Mouse (Mus musculus): ENCODE results near the gene Syvn1. TPM values are rescaled to one million over a fixed set of nuclear protein-coding genes. Genes with fewer than 3 reads are reported as not detected.

Gene Syvn1
- polyA plus RNA-seq, 1 experiment from 2014 or later = 27.5 TPM

DNA sequence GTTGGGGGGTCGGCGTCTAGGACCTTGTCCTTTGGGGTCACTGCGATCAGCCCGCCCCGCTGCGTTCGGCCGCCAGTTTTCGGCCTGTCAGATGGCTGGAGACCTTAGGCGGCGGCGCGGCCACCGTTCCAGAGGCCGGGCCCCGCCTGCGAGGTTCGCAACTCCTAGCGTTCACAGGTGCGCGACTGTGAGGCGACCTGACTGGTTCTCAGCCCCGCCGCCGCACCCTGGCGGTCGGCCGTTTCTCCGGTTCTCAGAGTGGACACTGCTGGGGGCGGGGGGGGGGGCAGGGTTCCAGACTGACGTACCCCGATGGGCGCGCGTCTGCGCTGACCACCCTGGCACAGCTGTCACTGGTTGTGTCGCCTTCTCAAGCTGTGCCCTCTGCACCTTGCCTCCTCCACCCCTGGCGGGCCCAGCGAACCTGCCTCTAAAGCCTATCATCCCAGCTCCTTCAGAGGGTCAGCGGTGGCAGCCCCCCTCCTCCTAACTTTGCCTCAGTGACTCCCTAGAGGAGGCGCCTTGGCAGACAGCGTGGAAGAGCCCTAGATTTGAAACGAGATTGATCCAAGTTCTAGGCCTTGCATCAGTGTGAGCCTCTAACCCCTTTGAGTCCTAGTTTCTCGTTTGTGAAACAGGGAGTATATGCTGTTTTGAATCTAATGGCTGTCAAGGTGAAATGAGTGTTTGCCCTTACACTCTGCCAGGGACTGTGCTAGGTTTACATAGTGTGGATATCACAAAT is 950 bp downstream of the Syvn1 start:
- H3K27me3 ChIP-seq (ENCODE audit: control insufficient read depth, insufficient read depth, low read length) = no peaks in the 10 kb centered on the region
- peaks cover 13% of the 10 kb centered on the region for H3K4me1 ChIP-seq (ENCODE audit: control insufficient read depth, insufficient read depth, low read length)
- WGBS = 3% methylated on average over 40 of the region's 44 CpGs
- H3K4me2 ChIP-seq (replicated peaks; ENCODE audit: low read depth, low read length) = peak overlapping the region; percentile 84
- peak overlapping the region; percentile 89 for H3K4me3 ChIP-seq (ENCODE audit: low read depth, low read length)
- ATAC-seq (ENCODE audit: insufficient number of reproducible peaks, insufficient read depth, low FRiP score, low read depth) = peak; percentile 15
- H3K9ac ChIP-seq (replicated peaks; ENCODE audit: low read depth, low read length) = peak overlapping the region; percentile 87
- H3K27ac ChIP-seq (ENCODE audit: low read length) = peak overlapping the region; percentile 99
- peaks cover 41% of the 10 kb centered on the region for H3K36me3 ChIP-seq (ENCODE audit: control insufficient read depth, insufficient read depth, low read length)
- H3K9me3 ChIP-seq (ENCODE audit: control insufficient read depth, low read depth, low read length) = no peaks in the 10 kb centered on the region

DNA sequence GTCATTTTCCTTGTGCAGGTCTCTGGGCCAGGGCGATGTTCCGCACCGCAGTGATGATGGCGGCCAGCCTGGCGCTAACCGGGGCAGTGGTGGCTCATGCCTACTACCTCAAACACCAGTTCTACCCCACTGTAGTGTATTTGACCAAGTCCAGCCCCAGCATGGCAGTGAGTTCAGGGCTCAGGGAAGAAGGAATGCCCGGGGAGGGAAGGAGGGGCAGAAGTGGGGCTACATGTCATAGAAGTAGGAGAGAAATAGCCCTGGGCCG is 1.5 kb downstream of the Syvn1 start:
- Histone ChIP-seq H3K27me3 (ENCODE audit: control insufficient read depth, insufficient read depth, low read length) (no peaks in the 10 kb centered on the region), H3K36me3 (ENCODE audit: control insufficient read depth, insufficient read depth, low read length) (peaks cover 46% of the 10 kb centered on the region), H3K9ac (replicated peaks; ENCODE audit: low read depth, low read length) (peak overlapping the region; percentile 87; the same call in 1 of the 2 replicates), H3K4me3 (ENCODE audit: low read depth, low read length) (peak overlapping the region; percentile 89), H3K9me3 (ENCODE audit: control insufficient read depth, low read depth, low read length) (no peaks in the 10 kb centered on the region), H3K27ac (ENCODE audit: low read length) (no peak overlapping the region), H3K4me1 (ENCODE audit: control insufficient read depth, insufficient read depth, low read length) (peaks cover 13% of the 10 kb centered on the region), H3K4me2 (replicated peaks; ENCODE audit: low read depth, low read length) (peak overlapping the region; percentile 84)
- WGBS = 80% methylated on average over 8 of the region's 8 CpGs
- ATAC-seq (ENCODE audit: insufficient number of reproducible peaks, insufficient read depth, low FRiP score, low read depth) = no peak

DNA sequence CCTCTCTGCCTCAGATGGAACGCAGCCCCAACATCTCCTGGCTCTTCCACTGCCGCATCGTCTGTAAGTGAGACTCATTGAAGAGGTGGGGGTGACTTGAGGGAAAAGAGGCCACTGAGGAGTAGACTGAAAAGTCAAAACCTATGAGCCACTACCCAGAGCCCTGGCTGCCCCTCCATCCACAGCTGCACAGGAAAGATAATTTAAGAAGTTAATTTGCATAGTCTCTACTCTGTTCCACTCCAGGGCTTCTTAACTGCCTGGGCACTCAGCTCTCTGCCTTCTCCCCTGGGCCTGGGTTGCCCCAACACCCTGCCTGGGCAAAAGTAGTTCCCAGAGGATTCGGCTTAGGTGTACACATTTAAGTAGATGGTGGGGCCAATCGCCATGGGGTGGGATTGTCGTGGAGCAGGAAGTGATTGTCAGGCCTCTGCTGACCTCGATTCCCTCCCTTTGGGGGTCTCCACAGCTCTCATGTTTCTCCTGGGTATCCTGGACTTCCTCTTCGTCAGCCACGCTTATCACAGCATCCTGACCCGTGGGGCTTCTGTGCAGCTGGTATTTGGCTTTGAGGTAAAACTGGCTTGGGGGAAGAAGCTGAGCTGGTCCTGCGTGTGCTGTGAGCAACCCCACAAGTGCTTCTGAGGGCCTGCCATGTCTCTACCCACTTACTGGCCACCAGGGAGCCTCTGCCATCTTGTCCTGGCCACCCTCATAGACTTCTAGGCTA is 2.5 kb downstream of the Syvn1 start:
- Histone ChIP-seq H3K4me1 (ENCODE audit: control insufficient read depth, insufficient read depth, low read length) (peaks cover 13% of the 10 kb centered on the region), H3K27me3 (ENCODE audit: control insufficient read depth, insufficient read depth, low read length) (no peaks in the 10 kb centered on the region), H3K4me3 (ENCODE audit: low read depth, low read length) (no peak overlapping the region), H3K27ac (ENCODE audit: low read length) (no peak overlapping the region), H3K4me2 (replicated peaks; ENCODE audit: low read depth, low read length) (no peak overlapping the region), H3K9me3 (ENCODE audit: control insufficient read depth, low read depth, low read length) (no peaks in the 10 kb centered on the region), H3K36me3 (ENCODE audit: control insufficient read depth, insufficient read depth, low read length) (peaks cover 56% of the 10 kb centered on the region), H3K9ac (replicated peaks; ENCODE audit: low read depth, low read length) (no peak overlapping the region)
- 88% methylated on average over 11 of the region's 11 CpGs for WGBS
- ATAC-seq (ENCODE audit: insufficient number of reproducible peaks, insufficient read depth, low FRiP score, low read depth) = no peak

DNA sequence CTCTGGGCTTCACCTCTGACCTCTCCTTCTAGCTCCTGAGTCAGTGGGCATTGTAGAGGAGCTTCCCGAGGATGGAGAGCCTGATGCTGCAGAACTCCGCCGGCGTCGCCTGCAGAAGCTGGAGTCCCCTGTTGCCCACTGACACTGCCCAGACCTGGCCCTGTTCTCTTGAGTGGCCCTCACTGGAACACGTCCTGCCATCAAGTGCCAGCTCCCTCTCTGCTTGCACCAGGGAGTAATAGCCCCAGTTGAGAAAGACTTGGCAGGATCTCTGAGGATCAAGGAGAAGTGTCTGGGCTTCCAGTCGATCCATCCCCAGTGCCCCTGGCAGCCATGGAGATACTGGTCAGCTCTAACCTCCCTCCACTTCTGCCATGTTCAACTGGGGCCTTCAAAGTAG is 6.1 kb downstream of the Syvn1 start:
- H3K4me3 ChIP-seq (ENCODE audit: low read depth, low read length) = no peak overlapping the region
- H3K9ac ChIP-seq (replicated peaks; ENCODE audit: low read depth, low read length) = no peak overlapping the region
- 92% methylated on average over 7 of the region's 7 CpGs for WGBS
- no peaks in the 10 kb centered on the region for H3K9me3 ChIP-seq (ENCODE audit: control insufficient read depth, low read depth, low read length)
- H3K36me3 ChIP-seq (ENCODE audit: control insufficient read depth, insufficient read depth, low read length) = peaks cover 69% of the 10 kb centered on the region
- H3K4me1 ChIP-seq (ENCODE audit: control insufficient read depth, insufficient read depth, low read length) = peaks cover 12% of the 10 kb centered on the region
- H3K4me2 ChIP-seq (replicated peaks; ENCODE audit: low read depth, low read length) = no peak overlapping the region
- no peak overlapping the region for H3K27ac ChIP-seq (ENCODE audit: low read length)
- H3K27me3 ChIP-seq (ENCODE audit: control insufficient read depth, insufficient read depth, low read length) = no peaks in the 10 kb centered on the region
- no peak for ATAC-seq (ENCODE audit: insufficient number of reproducible peaks, insufficient read depth, low FRiP score, low read depth)

DNA sequence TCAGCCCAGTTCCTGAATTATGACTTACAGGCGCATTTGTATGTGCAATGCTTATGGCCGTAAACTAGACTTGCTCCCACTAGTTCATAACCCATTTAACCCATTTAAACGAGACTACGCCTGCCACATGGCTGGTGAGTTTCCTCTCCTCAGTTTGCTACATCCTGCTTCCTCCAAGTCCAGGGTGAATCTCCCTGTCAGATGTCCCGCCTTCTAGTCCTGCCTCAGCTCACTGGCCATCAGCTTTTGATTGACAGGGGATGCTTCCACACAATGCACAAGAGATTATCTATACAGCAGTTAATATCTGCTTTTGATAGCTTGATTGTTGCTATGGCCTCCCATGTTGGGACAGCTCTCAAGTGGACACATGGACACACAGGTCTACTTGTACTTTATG is 7.9 kb downstream of the Syvn1 start:
- H3K9me3 ChIP-seq (ENCODE audit: control insufficient read depth, low read depth, low read length) = no peaks in the 10 kb centered on the region
- no peak overlapping the region for H3K4me3 ChIP-seq (ENCODE audit: low read depth, low read length)
- no peak overlapping the region for H3K27ac ChIP-seq (ENCODE audit: low read length)
- H3K27me3 ChIP-seq (ENCODE audit: control insufficient read depth, insufficient read depth, low read length) = no peaks in the 10 kb centered on the region
- peaks cover 66% of the 10 kb centered on the region for H3K36me3 ChIP-seq (ENCODE audit: control insufficient read depth, insufficient read depth, low read length)
- no peak overlapping the region for H3K4me2 ChIP-seq (replicated peaks; ENCODE audit: low read depth, low read length)
- H3K9ac ChIP-seq (replicated peaks; ENCODE audit: low read depth, low read length) = no peak overlapping the region
- ATAC-seq (ENCODE audit: insufficient number of reproducible peaks, insufficient read depth, low FRiP score, low read depth) = no peak
- peaks cover 10% of the 10 kb centered on the region; the same call in 1 of the 2 replicates for H3K4me1 ChIP-seq (ENCODE audit: control insufficient read depth, insufficient read depth, low read length)
- WGBS = 79% methylated on average over 5 of the region's 5 CpGs

DNA sequence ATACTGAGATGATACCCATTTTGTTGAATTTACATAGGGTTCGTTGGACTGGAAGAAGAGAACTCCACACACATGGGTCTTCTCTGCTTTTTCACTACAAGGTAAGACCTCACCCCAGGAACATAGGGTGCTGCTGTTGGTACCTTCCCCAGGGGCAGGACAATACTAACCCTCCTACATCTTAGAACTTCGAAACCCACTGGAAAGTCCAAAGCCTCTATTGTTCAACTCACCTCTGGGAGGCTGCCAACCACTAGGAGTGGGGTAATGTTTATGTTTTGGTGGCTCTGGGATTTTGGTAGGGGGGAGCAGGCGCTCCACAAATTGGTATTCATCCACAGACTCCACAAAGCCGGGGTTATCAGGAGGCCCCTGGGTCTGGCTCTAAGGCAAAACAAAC is 10.3 kb downstream of the Syvn1 start:
- H3K9me3 ChIP-seq (ENCODE audit: control insufficient read depth, low read depth, low read length) = no peaks in the 10 kb centered on the region
- WGBS = 52% methylated on average over 4 of the region's 4 CpGs
- H3K4me3 ChIP-seq (ENCODE audit: low read depth, low read length) = peak overlapping the region; percentile 89
- ATAC-seq (ENCODE audit: insufficient number of reproducible peaks, insufficient read depth, low FRiP score, low read depth) = no peak
- peaks cover 47% of the 10 kb centered on the region for H3K36me3 ChIP-seq (ENCODE audit: control insufficient read depth, insufficient read depth, low read length)
- no peak overlapping the region for H3K27ac ChIP-seq (ENCODE audit: low read length)
- peak overlapping the region; percentile 79 for H3K4me2 ChIP-seq (replicated peaks; ENCODE audit: low read depth, low read length)
- peak overlapping the region; percentile 69; the same call in 1 of the 2 replicates for H3K9ac ChIP-seq (replicated peaks; ENCODE audit: low read depth, low read length)
- peaks cover 10% of the 10 kb centered on the region; the same call in 1 of the 2 replicates for H3K4me1 ChIP-seq (ENCODE audit: control insufficient read depth, insufficient read depth, low read length)
- H3K27me3 ChIP-seq (ENCODE audit: control insufficient read depth, insufficient read depth, low read length) = no peaks in the 10 kb centered on the region

DNA sequence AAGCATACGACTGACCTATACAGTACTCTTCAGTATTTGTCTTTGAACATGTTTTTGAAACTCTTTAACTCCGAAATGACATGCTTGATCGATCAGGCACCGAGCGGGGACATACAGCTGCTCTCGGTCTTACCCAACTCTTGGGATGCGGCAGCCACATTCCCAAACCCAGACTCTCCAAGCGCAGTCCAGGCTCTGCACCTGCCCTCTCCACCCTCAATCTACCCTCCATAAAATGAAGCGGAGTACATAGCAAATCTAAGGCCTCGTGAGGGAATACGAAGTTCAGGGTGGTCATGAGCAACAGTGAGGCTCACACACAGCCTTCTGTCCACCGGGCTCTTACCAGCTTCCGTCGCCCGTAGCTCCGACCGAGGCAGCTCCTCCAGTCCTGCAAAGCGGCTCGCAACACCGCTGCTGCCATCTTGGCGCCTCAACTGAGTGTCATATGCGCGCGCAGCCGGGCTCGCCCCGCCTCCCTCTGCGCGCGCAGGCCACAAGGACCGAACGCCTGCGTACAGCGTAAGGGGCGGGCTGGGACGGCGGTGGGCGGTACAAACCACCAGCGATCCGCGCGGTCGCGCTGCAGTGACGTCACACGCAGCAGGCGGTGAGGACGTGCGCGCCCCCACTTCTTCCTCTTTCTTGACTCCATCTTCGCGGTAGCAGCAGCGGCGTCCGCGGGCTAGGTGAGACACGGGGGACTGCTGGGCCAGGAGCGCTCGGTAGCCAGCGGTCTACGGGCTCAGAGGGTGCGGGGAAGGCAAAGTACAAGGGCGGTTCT is 11.1 kb downstream of the Syvn1 start, which contains the start of the genes Mrpl49 and Fau:
Gene Mrpl49 (minus strand): TSS at position 473 of the 784 bp plus-strand sequence.
Gene Fau (plus strand): TSS at position 532 of the 784 bp plus-strand sequence.
- Histone ChIP-seq H3K4me2 (replicated peaks; ENCODE audit: low read depth, low read length) (peak within 1 kb of the TSS; percentile 85), H3K27ac (ENCODE audit: low read length) (peak within 1 kb of the TSS; percentile 67; the same call in 1 of the 2 replicates), H3K4me3 (ENCODE audit: low read depth, low read length) (peak within 1 kb of the TSS; percentile 89), H3K4me1 (ENCODE audit: control insufficient read depth, insufficient read depth, low read length) (peaks cover 16% of the 10 kb centered on the region), H3K27me3 (ENCODE audit: control insufficient read depth, insufficient read depth, low read length) (no peaks in the 10 kb centered on the region), H3K36me3 (ENCODE audit: control insufficient read depth, insufficient read depth, low read length) (peaks cover 39% of the 10 kb centered on the region), H3K9ac (replicated peaks; ENCODE audit: low read depth, low read length) (peak within 1 kb of the TSS; percentile 86), H3K9me3 (ENCODE audit: control insufficient read depth, low read depth, low read length) (no peaks in the 10 kb centered on the region)
- ATAC-seq (ENCODE audit: insufficient number of reproducible peaks, insufficient read depth, low FRiP score, low read depth) = peak; percentile 88
- WGBS = under 1% methylated on average over 63 of the region's 63 CpGs

DNA sequence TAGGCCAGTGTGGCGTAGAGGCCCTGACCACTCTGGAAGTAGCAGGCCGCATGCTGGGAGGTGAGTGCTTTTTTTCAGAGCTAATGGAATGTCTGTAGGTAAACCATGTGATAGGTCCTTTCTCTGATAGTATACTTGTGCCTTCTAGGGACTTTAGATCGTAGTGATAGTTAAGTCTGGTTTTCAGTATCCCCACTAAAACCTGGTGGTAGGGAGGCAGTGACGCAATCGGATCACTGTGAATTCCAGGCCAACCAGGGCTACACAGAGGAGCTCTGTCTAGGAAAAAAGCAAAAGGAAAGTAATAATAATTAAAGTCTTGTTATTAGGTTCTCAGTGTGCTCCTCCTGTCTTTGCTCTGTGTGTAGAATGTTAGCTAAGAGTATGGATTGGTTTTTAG is 12.1 kb downstream of the Syvn1 start:
- 34% methylated on average over 5 of the region's 5 CpGs for WGBS
- Histone ChIP-seq H3K9me3 (ENCODE audit: control insufficient read depth, low read depth, low read length) (no peaks in the 10 kb centered on the region), H3K36me3 (ENCODE audit: control insufficient read depth, insufficient read depth, low read length) (peaks cover 29% of the 10 kb centered on the region), H3K27ac (ENCODE audit: low read length) (no peak overlapping the region), H3K4me2 (replicated peaks; ENCODE audit: low read depth, low read length) (peak overlapping the region; percentile 85), H3K27me3 (ENCODE audit: control insufficient read depth, insufficient read depth, low read length) (no peaks in the 10 kb centered on the region), H3K4me3 (ENCODE audit: low read depth, low read length) (peak overlapping the region; percentile 89), H3K9ac (replicated peaks; ENCODE audit: low read depth, low read length) (peak overlapping the region; percentile 86), H3K4me1 (ENCODE audit: control insufficient read depth, insufficient read depth, low read length) (peaks cover 20% of the 10 kb centered on the region)
- ATAC-seq (ENCODE audit: insufficient number of reproducible peaks, insufficient read depth, low FRiP score, low read depth) = no peak
